Mouse (Mus musculus) lung, adult 18-20 months (tissue): ENCODE results near the gene Grap2.
A peak's percentile ranks its signal among the peaks of the same experiment; 100 is the strongest.

Source experiments
- DNase-seq, 2 experiments: peaks; one replicate each; pipeline ENCODE4 v3.0.0; 2022; ENCODE audit warnings: mixed read lengths in 2 of 2

Grap2 gene

GRCm38 (mm10) chr15:80684786-80685602 lies 112.6 kb downstream of the Grap2 start:
- DNase-seq: no peak

GRCm38 (mm10) chr15:80685603-80685895 lies 113.2 kb downstream of the Grap2 start:
- DNase-seq: no peak

GRCm38 (mm10) chr15:80688536-80688935 lies 116.1 kb downstream of the Grap2 start:
- no peak for DNase-seq

- DNase-seq: no peak
Measured at GRCm38 (mm10) chr15:80693492-80693891, 121.1 kb downstream of the Grap2 start.

GRCm38 (mm10) chr15:80694125-80694910 lies 121.9 kb downstream of the Grap2 start:
- peak in 1 of 2 experiments; percentile 43 for DNase-seq

GRCm38 (mm10) chr15:80697564-80697963 lies 125.2 kb downstream of the Grap2 start:
- DNase-seq: no peak

- peak; percentile 71 to 82 for DNase-seq
Measured at GRCm38 (mm10) chr15:80701481-80702257, 129.3 kb downstream of the Grap2 start.
